Mouse (Mus musculus): ENCODE data around the gene Mthfd1l. TPM values are rescaled to one million over a fixed set of nuclear protein-coding genes. Genes with fewer than 3 reads are reported as not detected.

Gene Mthfd1l
- polyA plus RNA-seq, 1 experiment from 2014 or later = 26.0 TPM

DNA sequence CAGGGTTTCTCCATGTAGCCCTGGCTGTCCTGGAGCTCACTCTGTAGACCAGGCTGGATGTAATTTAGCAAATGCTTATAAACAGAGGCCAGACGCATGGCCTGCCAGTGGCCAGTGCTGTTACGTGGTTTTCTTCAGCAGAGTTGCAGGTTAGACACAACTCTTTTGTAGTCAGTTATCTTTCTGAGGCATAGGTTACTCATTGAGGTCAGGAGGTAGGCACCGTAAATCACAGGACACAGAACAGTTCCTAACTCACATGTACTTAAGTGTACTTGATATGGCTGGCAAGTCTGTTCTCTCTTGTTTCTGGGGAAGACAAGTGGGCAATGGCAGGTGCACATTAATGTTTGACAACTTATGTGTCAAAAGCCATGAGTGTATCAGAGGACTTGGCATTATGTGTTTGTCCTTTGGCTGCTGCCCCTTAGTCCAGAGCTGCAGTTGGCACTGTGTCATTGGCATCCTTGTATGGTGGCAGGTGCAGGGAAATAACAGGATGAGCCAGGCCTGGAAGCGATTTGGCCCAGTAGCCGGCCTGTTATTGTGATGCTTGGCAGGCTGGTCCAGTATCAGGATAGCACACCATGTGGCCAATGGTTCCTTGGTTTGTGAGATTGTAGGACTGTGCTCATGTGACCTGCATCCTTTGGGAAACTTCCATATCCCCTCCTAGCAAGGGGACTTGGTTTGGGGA is 6.0 kb downstream of the Mthfd1l start:
- Histone ChIP-seq H3K9ac (no peak overlapping the region), H3K4me2 (no peak overlapping the region), H3K36me3 (peaks cover 74% of the 10 kb centered on the region), H3K4me1 (replicated peaks) (peaks cover 42% of the 10 kb centered on the region), H3K27ac (no peak overlapping the region; the same call in 1 of the 2 replicates), H3K9me3 (replicated peaks) (no peaks in the 10 kb centered on the region), H3K27me3 (no peaks in the 10 kb centered on the region), H3K4me3 (replicated peaks) (no peak overlapping the region)
- DNase-seq (no peak), ATAC-seq (ENCODE audit: low read depth) (no peak)
- WGBS (ENCODE audit: insufficient replicate concordance) = 89% methylated on average over 5 of the region's 5 CpGs

DNA sequence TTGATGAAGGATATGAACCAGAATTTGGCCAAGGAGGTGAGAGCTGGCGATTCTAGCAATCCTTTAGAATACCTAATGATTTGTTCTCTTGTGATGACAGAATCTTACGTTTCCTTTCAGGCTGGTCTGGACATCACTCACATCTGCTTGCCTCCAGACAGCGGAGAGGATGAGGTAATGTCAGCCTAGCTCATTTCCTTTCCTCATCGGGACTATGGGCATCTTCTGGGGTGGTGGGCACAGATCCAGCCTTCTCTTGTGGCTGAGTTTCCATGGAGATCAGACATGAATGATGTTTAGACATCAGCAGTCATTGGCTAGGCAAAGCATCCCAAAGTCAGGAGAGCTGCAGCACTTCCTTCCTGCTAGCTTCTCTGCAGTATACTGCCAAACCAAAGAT is 7.3 kb downstream of the Mthfd1l start:
- Histone ChIP-seq H3K36me3 (peaks cover 85% of the 10 kb centered on the region), H3K9me3 (replicated peaks) (no peaks in the 10 kb centered on the region)
- ATAC-seq (ENCODE audit: low read depth) = no peak

DNA sequence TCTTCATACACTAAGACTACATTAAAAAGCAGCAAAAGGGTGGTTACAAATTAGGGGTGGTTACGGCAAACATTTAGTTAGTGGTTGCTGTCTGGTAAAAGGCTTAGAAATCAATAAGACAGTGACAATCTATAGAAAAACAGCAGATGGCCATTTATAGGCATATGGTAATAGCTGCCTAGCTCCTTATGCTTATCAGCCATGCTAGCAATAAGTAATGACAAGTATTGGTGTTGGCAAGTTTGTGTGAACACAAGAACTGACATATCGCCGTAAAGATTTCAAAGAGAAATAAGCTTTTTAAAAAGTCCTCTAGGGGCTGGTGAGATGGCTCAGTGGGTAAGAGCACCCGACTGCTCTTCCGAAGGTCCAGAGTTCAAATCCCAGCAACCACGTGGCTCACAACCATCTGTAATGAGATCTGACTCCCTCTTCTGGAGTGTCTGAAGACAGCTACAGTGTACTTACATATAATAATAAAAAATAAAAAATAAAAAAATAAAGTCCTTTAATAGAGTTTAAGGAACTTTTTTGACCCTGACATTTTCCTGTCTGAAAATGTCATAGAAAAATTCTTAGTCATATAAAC is 17.5 kb downstream of the Mthfd1l start:
- 91% methylated on average over 6 of the region's 6 CpGs for WGBS (ENCODE audit: insufficient replicate concordance)
- peaks cover 65% of the 10 kb centered on the region for H3K36me3 ChIP-seq
- no peak overlapping the region for H3K4me3 ChIP-seq (replicated peaks)

More for the DNA sequence above, 7.3 kb downstream of the Mthfd1l start:
- no peak overlapping the region for H3K4me3 ChIP-seq (replicated peaks)
- WGBS (ENCODE audit: insufficient replicate concordance) = 81% methylated on average over 4 of the region's 4 CpGs
- H3K4me1 ChIP-seq (replicated peaks) = peaks cover 29% of the 10 kb centered on the region
- H3K9ac ChIP-seq = no peak overlapping the region
- H3K4me2 ChIP-seq = no peak overlapping the region
- H3K27ac ChIP-seq = no peak overlapping the region
- no peaks in the 10 kb centered on the region for H3K27me3 ChIP-seq
- no peak for DNase-seq

DNA sequence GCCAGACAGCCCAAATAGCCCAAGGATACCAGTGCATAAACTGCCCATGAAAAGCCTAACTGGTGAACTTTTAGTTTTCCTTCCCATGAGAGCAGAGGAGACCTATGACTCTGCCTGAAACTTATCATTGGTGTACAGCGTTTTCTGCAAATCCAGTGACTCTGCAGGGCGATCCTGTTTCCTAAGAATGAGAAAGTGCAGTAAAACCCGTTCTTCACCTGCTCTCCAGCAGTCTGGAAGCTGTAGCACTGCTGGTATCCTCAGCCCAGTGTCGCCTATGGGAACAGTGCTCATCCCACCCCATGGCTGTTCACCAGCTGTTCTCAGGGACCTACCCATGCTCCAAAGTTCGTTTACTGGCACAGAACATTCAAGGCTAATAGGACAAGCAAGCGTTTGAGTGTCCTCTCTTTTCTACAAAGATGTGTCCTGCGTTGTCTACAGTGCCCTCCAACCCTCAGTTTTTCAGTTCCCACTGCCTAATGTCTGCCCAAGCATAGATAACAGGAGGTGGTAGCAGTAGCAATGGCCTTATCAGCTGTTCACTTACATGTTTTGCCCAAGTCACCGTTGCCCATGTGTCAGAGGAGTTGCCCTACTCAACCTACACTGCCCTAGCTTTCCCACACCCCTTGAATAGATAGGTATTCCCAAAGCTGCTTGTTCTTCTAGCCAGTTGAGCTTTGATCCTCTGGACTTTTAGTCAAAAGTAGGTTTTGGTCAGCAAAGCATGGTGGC is 20.6 kb downstream of the Mthfd1l start:
- H3K27ac ChIP-seq = peak overlapping the region; percentile 96
- peak overlapping the region; percentile 19; the same call in 1 of the 2 replicates for H3K4me3 ChIP-seq (replicated peaks)
- H3K9ac ChIP-seq = peak overlapping the region; percentile 71
- H3K36me3 ChIP-seq = peaks cover 80% of the 10 kb centered on the region
- DNase-seq = peak; percentile 64
- 30% methylated on average over 8 of the region's 8 CpGs for WGBS (ENCODE audit: insufficient replicate concordance)
- no peaks in the 10 kb centered on the region for H3K27me3 ChIP-seq
- peak; percentile 99 for ATAC-seq (ENCODE audit: low read depth)
- H3K4me2 ChIP-seq = peak overlapping the region; percentile 61
- no peaks in the 10 kb centered on the region for H3K9me3 ChIP-seq (replicated peaks)
- peaks cover 47% of the 10 kb centered on the region for H3K4me1 ChIP-seq (replicated peaks)

More for the DNA sequence above, 17.5 kb downstream of the Mthfd1l start:
- no peak overlapping the region for H3K27ac ChIP-seq
- DNase-seq = no peak
- no peak for ATAC-seq (ENCODE audit: low read depth)
- no peak overlapping the region for H3K9ac ChIP-seq
- H3K4me2 ChIP-seq = no peak overlapping the region
- H3K4me1 ChIP-seq (replicated peaks) = peaks cover 37% of the 10 kb centered on the region
- no peaks in the 10 kb centered on the region for H3K9me3 ChIP-seq (replicated peaks)
- H3K27me3 ChIP-seq = no peaks in the 10 kb centered on the region

DNA sequence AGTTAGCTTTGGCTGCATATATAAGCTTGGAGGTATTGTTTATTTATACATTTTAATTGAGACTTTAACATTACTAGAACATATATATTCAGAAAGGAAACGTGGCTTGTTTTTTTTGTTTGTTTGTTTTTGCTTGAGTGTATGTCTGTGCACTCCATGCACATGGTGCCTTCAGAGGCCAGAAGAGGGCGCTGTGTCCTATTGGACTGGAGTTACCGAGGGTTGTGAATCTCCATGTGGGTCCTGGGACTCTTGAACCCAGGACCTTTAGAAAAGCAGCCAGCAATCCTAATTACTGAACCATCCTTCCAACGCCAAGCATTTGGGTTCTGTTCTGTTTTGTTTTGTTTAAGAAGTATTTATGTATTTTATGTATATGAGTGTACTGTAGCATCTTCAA is 22.4 kb downstream of the Mthfd1l start:
- 56% methylated on average over 4 of the region's 4 CpGs for WGBS (ENCODE audit: insufficient replicate concordance)
- no peak overlapping the region for H3K4me3 ChIP-seq (replicated peaks)
- peaks cover 47% of the 10 kb centered on the region for H3K4me1 ChIP-seq (replicated peaks)
- H3K9me3 ChIP-seq (replicated peaks) = no peaks in the 10 kb centered on the region
- H3K27ac ChIP-seq = peak overlapping the region; percentile 68
- ATAC-seq (ENCODE audit: low read depth) = no peak
- peaks cover 78% of the 10 kb centered on the region for H3K36me3 ChIP-seq
- H3K27me3 ChIP-seq = no peaks in the 10 kb centered on the region
- DNase-seq = no peak
- H3K4me2 ChIP-seq = no peak overlapping the region
- no peak overlapping the region for H3K9ac ChIP-seq

DNA sequence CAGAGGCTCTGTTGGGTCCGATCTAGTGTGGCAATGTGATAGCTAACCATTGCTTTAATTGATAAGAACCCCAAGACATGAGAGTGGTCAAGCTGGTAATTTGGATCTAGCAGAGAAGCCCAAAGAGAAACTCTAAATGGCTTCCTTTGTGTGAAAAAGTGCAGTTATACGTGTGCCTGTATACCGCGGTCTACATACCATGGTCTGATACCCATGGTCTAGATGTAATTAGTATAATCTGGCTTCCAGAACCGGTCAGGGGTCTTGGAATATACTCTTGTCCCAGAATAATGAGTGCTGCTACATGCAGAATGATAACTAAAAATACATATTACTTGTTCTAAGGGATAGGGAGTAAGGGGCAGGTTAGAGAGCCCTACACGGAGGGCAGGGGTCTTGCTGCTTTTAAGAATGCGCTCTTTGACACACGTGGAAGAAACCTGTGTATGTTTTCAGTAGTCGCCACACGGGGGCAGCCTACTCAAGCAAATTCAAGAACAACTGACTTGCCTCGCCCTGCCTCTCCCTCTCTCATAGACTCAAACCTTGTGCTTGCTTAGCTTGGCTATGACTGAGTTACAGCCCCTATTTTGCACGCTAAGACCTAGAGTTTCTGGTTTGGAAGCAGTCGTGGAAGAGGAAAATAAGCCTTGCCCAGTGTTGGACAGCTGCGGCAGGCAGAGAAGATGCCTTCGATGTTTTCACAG is 23.4 kb downstream of the Mthfd1l start:
- Histone ChIP-seq H3K27me3 (no peaks in the 10 kb centered on the region), H3K4me1 (replicated peaks) (peaks cover 43% of the 10 kb centered on the region), H3K4me3 (replicated peaks) (no peak overlapping the region), H3K9ac (0 out of 2 replicates have a peak overlapping the region, but pooled peaks have one; percentile 13), H3K9me3 (replicated peaks) (no peaks in the 10 kb centered on the region), H3K27ac (peak overlapping the region; percentile 58), H3K4me2 (0 out of 2 replicates have a peak overlapping the region, but pooled peaks have one; percentile 8), H3K36me3 (peaks cover 73% of the 10 kb centered on the region)
- 52% methylated on average over 15 of the region's 15 CpGs for WGBS (ENCODE audit: insufficient replicate concordance)
- ATAC-seq (ENCODE audit: low read depth) (no peak; the same call in 1 of the 2 replicates), DNase-seq (peak; percentile 48)

DNA sequence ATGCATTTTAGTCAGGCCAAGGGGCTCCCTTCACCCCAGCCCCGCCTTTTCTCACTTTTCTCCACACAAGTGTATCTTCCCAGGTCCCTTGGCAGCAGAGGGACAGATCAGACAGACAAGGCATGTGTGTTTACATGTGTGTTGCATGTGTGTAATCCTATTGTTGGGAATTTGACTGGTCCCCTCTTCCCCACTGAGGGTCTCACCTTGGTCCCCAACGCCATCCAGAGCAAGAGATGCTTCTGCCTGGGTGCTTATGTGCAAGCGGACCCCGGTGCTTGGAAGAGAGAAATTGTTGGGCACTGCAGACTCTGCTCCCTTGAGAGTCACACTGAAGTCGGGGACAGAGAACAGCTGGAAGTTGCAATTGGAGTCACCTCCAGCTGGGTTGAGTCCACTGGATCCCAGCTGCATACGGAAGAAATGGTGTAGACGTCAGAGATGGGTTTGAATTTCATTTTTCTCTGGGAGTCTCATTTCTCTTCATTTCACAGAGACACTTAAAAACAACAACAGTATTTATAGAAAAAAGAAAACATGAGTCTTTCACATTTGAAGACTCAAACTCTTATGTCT is 25.0 kb downstream of the Mthfd1l start:
- Histone ChIP-seq H3K9me3 (replicated peaks) (no peaks in the 10 kb centered on the region), H3K4me3 (replicated peaks) (no peak overlapping the region), H3K4me1 (replicated peaks) (peaks cover 33% of the 10 kb centered on the region), H3K36me3 (peaks cover 66% of the 10 kb centered on the region), H3K4me2 (no peak overlapping the region), H3K27ac (no peak overlapping the region), H3K9ac (no peak overlapping the region), H3K27me3 (no peaks in the 10 kb centered on the region)
- 83% methylated on average over 7 of the region's 7 CpGs for WGBS (ENCODE audit: insufficient replicate concordance)
- DNase-seq (no peak), ATAC-seq (ENCODE audit: low read depth) (no peak)

DNA sequence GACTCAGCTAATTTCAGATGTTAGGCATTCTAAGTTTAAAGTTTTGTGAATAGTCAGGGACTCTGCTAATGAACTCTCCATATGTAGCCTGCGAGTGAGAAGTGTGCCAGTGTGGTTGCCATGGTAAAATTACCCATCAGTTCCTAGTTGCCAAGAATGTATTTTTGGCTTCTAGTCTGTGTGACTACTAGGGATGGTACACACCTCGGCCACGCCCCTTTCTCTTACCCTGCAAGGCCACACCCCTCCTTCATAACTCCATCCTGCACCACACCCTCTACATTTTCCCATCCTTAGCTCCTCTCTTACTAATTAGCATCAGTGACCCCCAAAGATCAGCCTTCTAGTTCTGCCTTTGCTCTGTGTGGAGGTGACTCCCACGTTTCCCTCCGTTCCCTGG is 29.8 kb downstream of the Mthfd1l start:
- H3K9me3 ChIP-seq (replicated peaks) = no peaks in the 10 kb centered on the region
- peaks cover 63% of the 10 kb centered on the region for H3K36me3 ChIP-seq
- H3K27me3 ChIP-seq = no peaks in the 10 kb centered on the region
- no peak overlapping the region for H3K27ac ChIP-seq
- no peak overlapping the region for H3K4me2 ChIP-seq
- DNase-seq (no peak), ATAC-seq (ENCODE audit: low read depth) (0 out of 2 replicates have a peak, but pooled peaks have one; percentile 30)
- H3K4me1 ChIP-seq (replicated peaks) = no peaks in the 10 kb centered on the region
- H3K4me3 ChIP-seq (replicated peaks) = no peak overlapping the region
- WGBS (ENCODE audit: insufficient replicate concordance) = 67% methylated on average over 5 of the region's 5 CpGs
- no peak overlapping the region for H3K9ac ChIP-seq

DNA sequence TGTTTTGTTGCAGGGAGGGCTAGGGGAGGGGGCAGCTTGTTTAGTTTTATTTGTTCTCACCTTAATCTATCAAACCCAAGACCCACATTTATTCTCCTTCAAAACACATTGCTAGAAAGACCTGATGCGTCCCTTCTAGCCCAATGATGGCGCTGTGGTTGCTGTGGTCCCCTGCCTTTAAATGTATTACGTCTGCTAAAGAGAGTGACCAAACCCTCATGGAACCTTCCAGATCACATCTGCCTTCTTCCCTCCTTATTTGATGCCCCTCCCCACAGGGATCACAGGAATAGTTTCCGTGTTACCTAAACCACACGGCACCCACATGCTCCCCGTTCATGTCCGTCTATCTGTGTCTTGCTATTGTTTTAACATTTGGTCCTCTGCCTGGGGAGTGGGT is 32.3 kb downstream of the Mthfd1l start:
- Histone ChIP-seq H3K4me2 (no peak overlapping the region), H3K36me3 (peaks cover 59% of the 10 kb centered on the region), H3K4me1 (replicated peaks) (no peaks in the 10 kb centered on the region), H3K9ac (no peak overlapping the region), H3K4me3 (replicated peaks) (no peak overlapping the region), H3K27ac (no peak overlapping the region), H3K27me3 (no peaks in the 10 kb centered on the region), H3K9me3 (replicated peaks) (no peaks in the 10 kb centered on the region)
- ATAC-seq (ENCODE audit: low read depth) = no peak
- DNase-seq = no peak
- 84% methylated on average over 7 of the region's 7 CpGs for WGBS (ENCODE audit: insufficient replicate concordance)

DNA sequence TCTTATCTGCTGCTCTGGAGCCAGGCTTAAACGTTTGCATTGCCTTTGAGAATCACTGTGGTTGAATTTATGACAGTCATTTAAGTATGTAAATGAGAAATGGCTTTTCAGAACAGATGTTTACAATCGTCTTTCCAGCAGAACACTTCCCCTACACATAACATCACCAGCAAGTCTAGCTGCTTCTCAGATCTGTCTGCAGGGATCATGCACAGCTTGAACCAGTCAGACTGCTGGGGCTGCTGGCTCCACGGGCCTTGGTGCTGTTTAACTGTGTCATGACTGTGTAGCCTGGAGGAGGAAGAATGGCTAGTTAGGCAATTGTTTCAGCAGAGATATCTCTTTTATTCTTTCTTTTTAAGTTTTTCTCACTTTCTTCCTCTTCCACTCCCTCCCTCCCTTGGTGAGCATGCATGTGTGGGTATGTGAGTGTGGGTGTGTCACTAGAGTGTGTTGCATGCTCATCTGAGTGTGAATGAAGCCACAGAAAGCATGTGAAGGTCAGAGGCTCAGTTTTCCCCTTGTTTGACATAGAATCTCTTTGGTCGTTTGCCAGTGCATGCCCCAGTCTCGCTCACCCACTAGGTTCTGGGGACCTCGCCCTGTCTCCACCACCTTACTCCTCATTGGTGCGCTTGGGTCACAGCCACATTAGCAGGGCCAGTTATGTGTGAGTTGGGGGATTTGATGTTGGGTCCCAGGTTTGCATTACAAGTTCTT is 33.5 kb downstream of the Mthfd1l start:
- WGBS (ENCODE audit: insufficient replicate concordance) = 65% methylated on average over 7 of the region's 7 CpGs
- Histone ChIP-seq H3K9me3 (replicated peaks) (no peaks in the 10 kb centered on the region), H3K4me1 (replicated peaks) (no peaks in the 10 kb centered on the region), H3K4me2 (no peak overlapping the region), H3K4me3 (replicated peaks) (no peak overlapping the region), H3K27ac (no peak overlapping the region), H3K27me3 (no peaks in the 10 kb centered on the region), H3K36me3 (peaks cover 58% of the 10 kb centered on the region), H3K9ac (no peak overlapping the region)
- no peak for ATAC-seq (ENCODE audit: low read depth)
- no peak for DNase-seq
